ENCODE assay signal across 8 mouse cellular contexts in the genomic region with DNA sequence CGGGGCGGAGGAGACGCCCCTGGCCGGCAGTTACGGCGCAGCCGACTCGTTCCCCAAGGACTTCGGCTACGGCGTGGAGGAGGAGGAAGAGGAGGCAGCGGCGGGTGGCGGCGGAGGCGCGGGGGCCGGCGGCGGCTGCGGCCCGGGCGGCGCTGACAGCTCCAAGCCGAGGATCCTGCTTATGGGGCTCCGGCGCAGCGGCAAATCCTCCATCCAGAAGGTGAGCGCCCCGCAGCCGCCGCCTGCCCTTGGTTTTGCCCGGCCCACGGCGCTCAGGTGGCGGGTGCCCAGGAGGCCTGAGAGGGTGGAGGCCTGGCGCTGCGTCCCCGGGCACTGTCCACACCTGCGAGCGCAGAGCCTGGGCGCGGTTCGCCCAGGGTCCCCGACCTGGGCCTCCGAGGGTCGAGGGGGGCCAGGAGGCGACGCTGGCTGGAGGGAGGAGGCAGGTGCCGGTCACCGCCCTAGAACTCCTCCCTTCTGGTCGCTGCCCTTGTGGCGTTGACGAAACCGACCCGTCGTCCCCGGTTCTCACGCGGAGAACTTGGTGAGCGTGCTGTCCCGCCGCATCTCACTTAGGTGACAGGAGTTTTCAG. TPM values are rescaled to one million over a fixed set of nuclear protein-coding genes. Genes with fewer than 3 reads are reported as not detected.
A peak's percentile ranks its signal among the peaks of the same experiment; 100 is the strongest.
DNase-seq lines count a peak whose midpoint lies in the region; TF ChIP-seq lines count a peak whose summit lies in the region.

Gene 4930535I16Rik (minus strand): TSS at position 475 of the 593 bp plus-strand sequence.

- peaks cover 85% of the 10 kb centered on the region for H3K79me2 ChIP-seq in macrophage (ENCODE audit: inconsistent target)

- peak within 1 kb of the TSS; percentile 94 for H3K27ac ChIP-seq in macrophage

- no peak for TF ChIP-seq CTCF in brain, embryonic 14.5 days (IDR thresholded peaks at IDR 0.05; ENCODE audit: borderline replicate concordance, extremely low read depth, insufficient read depth, insufficient read length)

- TF ChIP-seq POLR2A in brain, embryonic 14.5 days (IDR thresholded peaks at IDR 0.05; ENCODE audit: borderline replicate concordance, extremely low read depth, insufficient read depth, insufficient read length, poor library complexity, severe bottlenecking): no peak

- 2% methylated on average over 46 of the region's 63 CpGs for WGBS in macrophage (ENCODE audit: missing documents)

- H3K4me3 ChIP-seq in macrophage (ENCODE audit: inconsistent target): peak within 1 kb of the TSS; percentile 93

- H3K36me3 ChIP-seq in macrophage (ENCODE audit: inconsistent target): peaks cover 25% of the 10 kb centered on the region

- DNase-seq in thymus, postnatal 0 days (ENCODE audit: low spot score): peak; percentile 16
- DNase-seq in thymus, postnatal 14 days: no peak
- peak; percentile 19 for DNase-seq in brain, embryonic 14.5 days (ENCODE audit: low read depth)
- peak; percentile 26 for DNase-seq in gastrocnemius, postnatal 4 days (ENCODE audit: low spot score in 2 of 2)
- peak; percentile 53 for DNase-seq in kidney, postnatal 10 days
- DNase-seq in testis, postnatal 10 days (ENCODE audit: low spot score): peak; percentile 62
- DNase-seq in layer of hippocampus, adult 11-12 months (ENCODE audit: low spot score): no peak

RNA-seq across cellular contexts. Expression of gene 4930535I16Rik, which starts in this region (rescaled TPM):
- polyA plus RNA-seq in thymus, postnatal 0 days (2015; fragmentation: Nextera tagmentation; extraction: Ambion mirVana): not detected in 2 replicates
- not detected in 2 replicates for polyA plus RNA-seq in brain, embryonic 14.5 days (2012; rRNA removed)
- total RNA-seq in gastrocnemius, postnatal 4 days (2021): not detected
- total RNA-seq in macrophage (2018; cell fraction: chromatin; rRNA removed): 1 to 10 TPM in 9 of 26 experiments, not detected in 17; 2.3 to 5.6 (median 3.3) TPM
- total RNA-seq in macrophage (2018; cell fraction: cytosol; rRNA removed): under 1 TPM in 12 of 26 experiments, not detected in 14; 0.36 to 0.75 (median 0.52) TPM
- total RNA-seq in macrophage (2018; cell fraction: nucleus; rRNA removed): 1 to 10 TPM in 15 of 26 experiments, not detected in 11; 1.4 to 5.0 (median 2.8) TPM
- not detected in 3 replicates for polyA plus RNA-seq in macrophage (2018)

Comparison
In these comparisons a context has a peak if more than half of its experiments do, and no peak if none do; other contexts are left out.
1. Peak in DNase-seq in thymus, postnatal 0 days; RNA of the gene not detected or under 1 TPM.
2. Peak in DNase-seq in brain, embryonic 14.5 days; RNA of the gene not detected or under 1 TPM.
3. Peak in DNase-seq in gastrocnemius, postnatal 4 days; RNA of the gene not detected or under 1 TPM.
4. DNase-seq: peak in kidney, postnatal 10 days (single experiment) and testis, postnatal 10 days (single experiment); none in thymus, postnatal 14 days (single experiment) and layer of hippocampus, adult 11-12 months (single experiment).